Mouse (Mus musculus): Measurements from ENCODE around the gene Son.

DNA sequence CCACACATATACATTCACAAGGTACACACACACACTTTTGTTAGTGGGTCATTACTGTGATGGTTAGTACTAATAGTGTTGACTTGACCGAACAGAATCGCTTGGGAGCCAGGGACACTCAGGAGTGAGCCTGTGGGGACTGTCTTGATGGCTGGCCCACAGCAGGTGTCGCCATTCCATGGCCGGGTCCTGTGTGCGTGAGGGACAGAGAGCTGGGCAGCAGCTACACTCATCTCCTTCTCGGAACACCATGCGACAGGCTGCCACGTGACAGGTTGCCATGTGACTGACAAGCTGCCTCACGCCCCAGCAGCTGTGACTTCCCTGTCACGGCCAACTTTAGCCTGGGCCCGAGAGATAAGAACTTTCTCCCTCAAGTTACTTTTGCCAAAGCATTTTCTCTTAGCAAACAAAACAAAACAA lies 69.6 kb downstream of the Son start:
- TF ChIP-seq POLR2A (IDR thresholded peaks at IDR 0.05; ENCODE audit: extremely low read depth, insufficient read depth, low read length) (no peak), CTCF (IDR thresholded peaks at IDR 0.05; ENCODE audit: low read depth, low read length) (no peak)

All from liver, adult 2 months (tissue).